Mouse (Mus musculus): ENCODE data around the gene Cdc26. TPM values are rescaled to one million over a fixed set of nuclear protein-coding genes. Genes with fewer than 3 reads are reported as not detected.

The Cdc26 gene
- polyA plus RNA-seq, 1 experiment from 2014 or later: 231 TPM

DNA sequence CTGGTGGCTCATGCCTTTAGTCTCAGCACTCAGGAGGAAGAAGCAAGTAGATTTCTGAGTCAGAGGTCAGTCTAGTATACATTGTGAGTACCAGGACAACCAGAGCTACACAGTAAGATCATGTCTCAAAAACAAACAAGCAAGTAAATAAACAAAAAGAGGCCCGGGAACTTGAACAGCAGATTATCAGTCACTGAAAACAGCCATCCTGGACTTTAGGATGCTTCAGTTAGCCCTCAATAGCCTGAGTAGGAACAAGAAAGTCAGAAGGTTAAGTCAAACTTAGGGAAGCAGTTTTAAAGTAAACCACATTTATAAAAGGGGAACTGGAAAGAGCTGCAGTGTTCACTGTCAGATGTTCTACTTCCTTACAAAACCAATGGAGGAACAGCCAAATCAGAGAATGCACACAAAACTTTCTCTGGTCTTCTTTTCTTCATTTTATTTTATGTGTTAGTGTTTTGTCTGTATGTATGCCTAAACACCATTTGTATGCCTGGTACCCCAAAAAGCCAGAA, 50.8 kb downstream of the Cdc26 start:
- H3K9me3 ChIP-seq (replicated peaks; ENCODE audit: control insufficient read depth, low read length): no peaks in the 10 kb centered on the region
- no peaks in the 10 kb centered on the region for H3K36me3 ChIP-seq (replicated peaks; ENCODE audit: control insufficient read depth, insufficient read depth, low read depth, low read length)
- H3K4me3 ChIP-seq (ENCODE audit: low read depth, low read length): no peak overlapping the region
- H3K4me1 ChIP-seq (ENCODE audit: control insufficient read depth, insufficient read depth, low read length): no peaks in the 10 kb centered on the region
- WGBS: 80% methylated on average over 1 of the region's 1 CpGs
- no peak overlapping the region for H3K9ac ChIP-seq (replicated peaks; ENCODE audit: low read length)
- no peak overlapping the region for H3K27ac ChIP-seq (replicated peaks; ENCODE audit: low read depth, low read length)
- H3K4me2 ChIP-seq (ENCODE audit: low read depth, low read length): no peak overlapping the region
- DNase-seq (ENCODE audit: low spot score) (no peak), ATAC-seq (replicated peaks; ENCODE audit: insufficient number of reproducible peaks, low FRiP score, low TSS enrichment, low read depth) (no peak)
- no peaks in the 10 kb centered on the region for H3K27me3 ChIP-seq (ENCODE audit: control insufficient read depth, insufficient read depth, low read length)

DNA sequence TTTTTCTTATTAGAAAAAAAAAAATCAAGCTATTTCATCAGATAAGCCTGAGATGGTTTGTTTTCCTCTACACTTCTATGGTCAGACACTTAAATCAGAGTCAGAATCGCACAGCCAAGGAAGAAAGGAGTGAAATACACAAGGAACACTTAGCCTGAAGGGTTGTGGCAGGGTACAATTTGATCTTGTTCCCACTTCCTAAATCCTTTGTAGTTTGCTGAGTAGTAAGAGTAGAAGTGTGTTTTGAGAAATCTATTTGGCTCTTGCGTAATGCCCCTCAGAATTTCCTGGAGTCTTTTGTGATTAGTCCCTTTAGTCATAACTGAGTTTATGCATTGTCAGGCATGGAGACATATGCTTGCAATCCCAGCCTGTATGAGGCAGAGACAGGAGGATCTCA, 59.1 kb downstream of the Cdc26 start:
- H3K4me2 ChIP-seq (ENCODE audit: low read depth, low read length): no peak overlapping the region
- no peaks in the 10 kb centered on the region for H3K27me3 ChIP-seq (ENCODE audit: control insufficient read depth, insufficient read depth, low read length)
- no peaks in the 10 kb centered on the region for H3K36me3 ChIP-seq (replicated peaks; ENCODE audit: control insufficient read depth, insufficient read depth, low read depth, low read length)
- no peak overlapping the region for H3K9ac ChIP-seq (replicated peaks; ENCODE audit: low read length)
- H3K9me3 ChIP-seq (replicated peaks; ENCODE audit: control insufficient read depth, low read length): no peaks in the 10 kb centered on the region
- no peak for DNase-seq (ENCODE audit: low spot score)
- no peak overlapping the region for H3K27ac ChIP-seq (replicated peaks; ENCODE audit: low read depth, low read length)
- no peaks in the 10 kb centered on the region for H3K4me1 ChIP-seq (ENCODE audit: control insufficient read depth, insufficient read depth, low read length)
- no peak overlapping the region for H3K4me3 ChIP-seq (ENCODE audit: low read depth, low read length)
- no peak for ATAC-seq (replicated peaks; ENCODE audit: insufficient number of reproducible peaks, low FRiP score, low TSS enrichment, low read depth)
- WGBS: 93% methylated on average over 2 of the region's 2 CpGs

DNA sequence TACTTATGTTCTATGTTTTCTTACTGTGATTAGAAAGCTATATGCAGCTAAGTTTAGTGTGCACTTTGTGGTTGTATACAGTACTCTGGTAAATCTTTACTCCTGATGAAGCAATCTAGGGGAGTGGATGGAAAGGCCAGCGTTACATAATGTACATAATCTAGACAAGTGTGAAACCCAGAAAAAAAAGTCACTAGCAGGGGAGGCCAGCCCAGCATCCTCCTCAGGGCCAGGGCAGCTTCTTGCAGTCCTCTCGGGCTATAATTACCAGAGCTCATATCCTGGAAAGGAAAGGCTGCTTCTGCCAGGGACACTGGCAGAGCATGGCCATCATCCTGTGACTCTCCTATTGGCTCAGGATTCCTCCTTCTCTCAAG, 60.1 kb downstream of the Cdc26 start:
- H3K27ac ChIP-seq (replicated peaks; ENCODE audit: low read depth, low read length): no peak overlapping the region
- H3K9me3 ChIP-seq (replicated peaks; ENCODE audit: control insufficient read depth, low read length): no peaks in the 10 kb centered on the region
- no peak for ATAC-seq (replicated peaks; ENCODE audit: insufficient number of reproducible peaks, low FRiP score, low TSS enrichment, low read depth)
- H3K9ac ChIP-seq (replicated peaks; ENCODE audit: low read length): no peak overlapping the region
- no peaks in the 10 kb centered on the region for H3K27me3 ChIP-seq (ENCODE audit: control insufficient read depth, insufficient read depth, low read length)
- no peak for DNase-seq (ENCODE audit: low spot score)
- H3K36me3 ChIP-seq (replicated peaks; ENCODE audit: control insufficient read depth, insufficient read depth, low read depth, low read length): no peaks in the 10 kb centered on the region
- no peak overlapping the region for H3K4me2 ChIP-seq (ENCODE audit: low read depth, low read length)
- 76% methylated on average over 2 of the region's 2 CpGs for WGBS
- H3K4me1 ChIP-seq (ENCODE audit: control insufficient read depth, insufficient read depth, low read length): no peaks in the 10 kb centered on the region
- H3K4me3 ChIP-seq (ENCODE audit: low read depth, low read length): no peak overlapping the region

- no peaks in the 10 kb centered on the region for H3K4me1 ChIP-seq (ENCODE audit: control insufficient read depth, insufficient read depth, low read length)
- no peaks in the 10 kb centered on the region for H3K27me3 ChIP-seq (ENCODE audit: control insufficient read depth, insufficient read depth, low read length)
- H3K36me3 ChIP-seq (replicated peaks; ENCODE audit: control insufficient read depth, insufficient read depth, low read depth, low read length): no peaks in the 10 kb centered on the region
- H3K4me2 ChIP-seq (ENCODE audit: low read depth, low read length): no peak overlapping the region
- no peaks in the 10 kb centered on the region for H3K9me3 ChIP-seq (replicated peaks; ENCODE audit: control insufficient read depth, low read length)
- no peak overlapping the region for H3K9ac ChIP-seq (replicated peaks; ENCODE audit: low read length)
- DNase-seq (ENCODE audit: low spot score): no peak
- 74% methylated on average over 9 of the region's 9 CpGs for WGBS
- ATAC-seq (replicated peaks; ENCODE audit: insufficient number of reproducible peaks, low FRiP score, low TSS enrichment, low read depth): no peak
- no peak overlapping the region for H3K4me3 ChIP-seq (ENCODE audit: low read depth, low read length)
- H3K27ac ChIP-seq (replicated peaks; ENCODE audit: low read depth, low read length): no peak overlapping the region
Observed at GRCm38 (mm10) chr4:62347605-62348328, 60.7 kb downstream of the Cdc26 start.

DNA sequence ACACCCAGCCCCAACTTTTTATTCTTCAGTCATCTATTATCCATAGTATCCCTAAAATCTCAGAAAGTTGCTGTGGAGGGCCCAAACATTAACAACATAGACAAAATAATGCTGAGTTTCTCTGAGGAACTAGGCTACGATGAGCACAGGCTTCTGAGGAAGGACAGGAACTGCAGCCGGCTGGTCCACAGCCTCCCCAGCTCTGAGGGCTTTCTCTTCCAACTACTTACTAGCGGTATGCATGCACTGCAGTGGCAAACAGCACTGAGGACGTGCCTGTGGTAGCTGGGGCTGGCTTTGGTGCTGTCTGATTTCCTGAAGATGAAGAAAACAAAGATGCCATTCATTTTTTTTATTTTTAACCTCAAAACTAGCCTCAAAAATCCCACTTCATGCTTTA, 62.6 kb downstream of the Cdc26 start:
- H3K9ac ChIP-seq (replicated peaks; ENCODE audit: low read length): no peak overlapping the region
- DNase-seq (ENCODE audit: low spot score): no peak
- H3K27me3 ChIP-seq (ENCODE audit: control insufficient read depth, insufficient read depth, low read length): no peaks in the 10 kb centered on the region
- no peaks in the 10 kb centered on the region for H3K9me3 ChIP-seq (replicated peaks; ENCODE audit: control insufficient read depth, low read length)
- no peak overlapping the region for H3K27ac ChIP-seq (replicated peaks; ENCODE audit: low read depth, low read length)
- H3K4me3 ChIP-seq (ENCODE audit: low read depth, low read length): no peak overlapping the region
- H3K36me3 ChIP-seq (replicated peaks; ENCODE audit: control insufficient read depth, insufficient read depth, low read depth, low read length): no peaks in the 10 kb centered on the region
- no peak for ATAC-seq (replicated peaks; ENCODE audit: insufficient number of reproducible peaks, low FRiP score, low TSS enrichment, low read depth)
- no peak overlapping the region for H3K4me2 ChIP-seq (ENCODE audit: low read depth, low read length)
- H3K4me1 ChIP-seq (ENCODE audit: control insufficient read depth, insufficient read depth, low read length): no peaks in the 10 kb centered on the region
- 86% methylated on average over 4 of the region's 4 CpGs for WGBS

DNA sequence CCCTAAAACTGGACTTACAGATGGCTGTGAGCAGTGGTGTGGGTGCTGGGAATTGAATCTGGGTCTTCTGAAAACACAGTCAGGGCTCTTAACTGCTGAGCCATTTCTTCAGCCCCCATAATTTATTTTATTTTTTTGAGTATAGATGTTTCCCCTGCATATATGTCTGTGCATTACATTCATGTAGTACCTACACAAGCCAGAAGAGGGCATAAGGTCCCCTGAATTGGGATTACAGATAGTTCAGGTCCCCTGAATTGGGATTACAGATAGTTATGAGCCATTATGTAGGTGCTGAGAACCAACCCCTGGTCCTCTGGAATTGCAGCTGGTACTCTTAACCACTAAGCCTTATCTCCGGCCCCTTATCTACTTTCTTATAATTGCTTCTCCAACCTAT, 64.4 kb downstream of the Cdc26 start:
- Histone ChIP-seq H3K27ac (replicated peaks; ENCODE audit: low read depth, low read length) (no peak overlapping the region), H3K9ac (replicated peaks; ENCODE audit: low read length) (no peak overlapping the region), H3K36me3 (replicated peaks; ENCODE audit: control insufficient read depth, insufficient read depth, low read depth, low read length) (no peaks in the 10 kb centered on the region), H3K4me3 (ENCODE audit: low read depth, low read length) (no peak overlapping the region), H3K9me3 (replicated peaks; ENCODE audit: control insufficient read depth, low read length) (no peaks in the 10 kb centered on the region), H3K4me1 (ENCODE audit: control insufficient read depth, insufficient read depth, low read length) (no peaks in the 10 kb centered on the region), H3K4me2 (ENCODE audit: low read depth, low read length) (no peak overlapping the region), H3K27me3 (ENCODE audit: control insufficient read depth, insufficient read depth, low read length) (no peaks in the 10 kb centered on the region)
- DNase-seq (ENCODE audit: low spot score): peak; percentile 9
- ATAC-seq (replicated peaks; ENCODE audit: insufficient number of reproducible peaks, low FRiP score, low TSS enrichment, low read depth): no peak
- WGBS: 94% methylated on average over 1 of the region's 1 CpGs

DNA sequence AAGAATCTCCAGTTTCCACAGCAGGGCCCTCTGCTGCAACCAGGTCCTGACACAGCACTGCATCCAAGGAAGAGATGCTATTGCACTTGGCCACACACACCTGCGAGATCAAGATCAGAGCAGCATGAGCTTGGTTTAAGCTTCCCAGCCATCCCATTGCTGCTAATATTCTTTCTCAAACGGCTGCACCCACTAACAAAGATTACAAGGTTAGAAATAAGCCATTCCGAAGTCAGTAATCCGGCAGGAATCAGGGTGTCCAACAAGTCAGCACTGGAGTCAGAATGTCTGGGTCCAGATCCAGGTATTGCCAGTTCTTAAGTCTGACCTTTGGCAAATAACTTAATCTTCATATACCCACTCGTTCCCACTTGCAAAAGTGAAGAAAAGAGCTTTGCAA, 69.9 kb downstream of the Cdc26 start:
- Histone ChIP-seq H3K4me2 (ENCODE audit: low read depth, low read length) (no peak overlapping the region), H3K27ac (replicated peaks; ENCODE audit: low read depth, low read length) (no peak overlapping the region), H3K4me3 (ENCODE audit: low read depth, low read length) (no peak overlapping the region), H3K9me3 (replicated peaks; ENCODE audit: control insufficient read depth, low read length) (no peaks in the 10 kb centered on the region), H3K4me1 (ENCODE audit: control insufficient read depth, insufficient read depth, low read length) (no peaks in the 10 kb centered on the region), H3K9ac (replicated peaks; ENCODE audit: low read length) (no peak overlapping the region), H3K27me3 (ENCODE audit: control insufficient read depth, insufficient read depth, low read length) (no peaks in the 10 kb centered on the region), H3K36me3 (replicated peaks; ENCODE audit: control insufficient read depth, insufficient read depth, low read depth, low read length) (no peaks in the 10 kb centered on the region)
- ATAC-seq (replicated peaks; ENCODE audit: insufficient number of reproducible peaks, low FRiP score, low TSS enrichment, low read depth) (no peak), DNase-seq (ENCODE audit: low spot score) (no peak)
- WGBS: 91% methylated on average over 5 of the region's 5 CpGs

All from embryonic facial prominence, embryonic 11.5 days (tissue).